Mouse (Mus musculus): Measurements from ENCODE around the gene Prss40. TPM values are rescaled to one million over a fixed set of nuclear protein-coding genes. Genes with fewer than 3 reads are reported as not detected.

Prss40 gene
- polyA plus RNA-seq, 1 experiment = not detected

DNA sequence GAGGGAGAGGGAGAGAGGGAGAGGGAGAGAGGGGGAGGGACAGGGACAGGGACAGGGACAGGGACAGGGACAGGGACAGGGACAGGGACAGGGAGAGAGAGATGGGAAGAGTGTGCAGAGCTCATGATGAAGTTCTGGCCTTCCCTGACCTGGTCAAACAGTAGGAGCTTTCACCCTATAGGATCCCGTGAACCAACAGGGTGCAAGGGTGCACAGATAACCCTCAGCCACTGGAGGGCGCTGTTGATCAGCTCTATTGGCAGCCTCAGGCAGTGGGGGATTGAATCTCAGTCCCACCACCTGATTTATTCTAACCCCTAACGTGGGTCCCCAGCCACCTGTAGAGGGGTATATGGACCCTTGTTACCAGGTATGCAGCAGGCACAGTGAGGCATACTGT, 49.7 kb downstream of the Prss40 start:
- DNase-seq = peak; percentile 69 to 79
- TF ChIP-seq POLR2A (IDR thresholded peaks at IDR 0.05; ENCODE audit: borderline replicate concordance, insufficient read depth, low read length) (no peak), CTCF (IDR thresholded peaks at IDR 0.05; ENCODE audit: borderline replicate concordance, insufficient read depth, low read depth, low read length) (peak; percentile 98)
- no peak overlapping the region for H3K27ac ChIP-seq (ENCODE audit: insufficient read depth, low read length)
- H3K27me3 ChIP-seq (ENCODE audit: control insufficient read depth, insufficient read depth, low read length) = no peaks in the 10 kb centered on the region
- no peak overlapping the region for H3K4me3 ChIP-seq (replicated peaks; ENCODE audit: insufficient read depth, low read depth, low read length)
- H3K4me1 ChIP-seq (ENCODE audit: control insufficient read depth, insufficient read depth, low read length) = no peaks in the 10 kb centered on the region
- WGBS = 6% methylated on average over 3 of the region's 3 CpGs

- no peak for DNase-seq
- TF ChIP-seq CTCF (IDR thresholded peaks at IDR 0.05; ENCODE audit: borderline replicate concordance, insufficient read depth, low read depth, low read length) (no peak), POLR2A (IDR thresholded peaks at IDR 0.05; ENCODE audit: borderline replicate concordance, insufficient read depth, low read length) (no peak)
- 28% methylated on average over 7 of the region's 7 CpGs for WGBS
- Histone ChIP-seq H3K4me1 (ENCODE audit: control insufficient read depth, insufficient read depth, low read length) (no peaks in the 10 kb centered on the region), H3K27ac (ENCODE audit: insufficient read depth, low read length) (no peak overlapping the region), H3K27me3 (ENCODE audit: control insufficient read depth, insufficient read depth, low read length) (no peaks in the 10 kb centered on the region), H3K4me3 (replicated peaks; ENCODE audit: insufficient read depth, low read depth, low read length) (no peak overlapping the region)
These were observed 50.2 kb downstream of the Prss40 start for GRCm38 (mm10) chr1:34510575-34510981.

GRCm38 (mm10) chr1:34507986-34508385, 52.8 kb downstream of the Prss40 start:
- Histone ChIP-seq H3K4me1 (ENCODE audit: control insufficient read depth, insufficient read depth, low read length) (no peaks in the 10 kb centered on the region), H3K27ac (ENCODE audit: insufficient read depth, low read length) (no peak overlapping the region), H3K4me3 (replicated peaks; ENCODE audit: insufficient read depth, low read depth, low read length) (no peak overlapping the region), H3K27me3 (ENCODE audit: control insufficient read depth, insufficient read depth, low read length) (no peaks in the 10 kb centered on the region)
- WGBS = 70% methylated on average over 3 of the region's 3 CpGs
- no peak for DNase-seq
- no peak for TF ChIP-seq POLR2A (IDR thresholded peaks at IDR 0.05; ENCODE audit: borderline replicate concordance, insufficient read depth, low read length)
- no peak for TF ChIP-seq CTCF (IDR thresholded peaks at IDR 0.05; ENCODE audit: borderline replicate concordance, insufficient read depth, low read depth, low read length)

DNA sequence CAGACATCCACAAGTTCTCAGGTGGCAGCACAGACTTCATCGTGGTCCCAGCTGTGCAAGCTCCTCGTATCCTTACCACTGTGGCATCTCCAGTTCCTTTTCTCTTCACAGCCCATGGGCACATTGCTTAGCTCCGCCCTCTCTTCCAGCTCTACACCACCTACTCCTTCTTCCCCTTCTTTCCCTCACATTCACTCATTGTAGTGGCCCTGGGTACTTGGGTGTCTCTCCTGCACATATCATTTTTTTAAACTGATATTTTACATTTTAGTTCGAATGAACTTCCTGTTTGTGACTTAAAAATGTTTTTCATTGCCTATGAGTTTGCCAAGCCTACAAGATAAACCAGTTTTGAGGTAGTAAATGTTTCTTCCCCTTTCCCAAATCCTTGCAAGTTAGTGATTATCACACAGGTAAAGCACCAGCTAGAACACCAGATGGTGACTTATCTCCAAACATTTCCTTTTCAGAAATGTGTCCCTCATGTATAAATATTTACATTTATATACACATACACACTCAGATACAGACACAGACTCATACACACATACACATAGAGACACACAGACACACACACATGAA, 54.7 kb downstream of the Prss40 start:
- no peaks in the 10 kb centered on the region for H3K4me1 ChIP-seq (ENCODE audit: control insufficient read depth, insufficient read depth, low read length)
- DNase-seq = no peak
- H3K27me3 ChIP-seq (ENCODE audit: control insufficient read depth, insufficient read depth, low read length) = no peaks in the 10 kb centered on the region
- H3K4me3 ChIP-seq (replicated peaks; ENCODE audit: insufficient read depth, low read depth, low read length) = no peak overlapping the region
- 84% methylated on average over 4 of the region's 4 CpGs for WGBS
- no peak for TF ChIP-seq POLR2A (IDR thresholded peaks at IDR 0.05; ENCODE audit: borderline replicate concordance, insufficient read depth, low read length)
- no peak for TF ChIP-seq CTCF (IDR thresholded peaks at IDR 0.05; ENCODE audit: borderline replicate concordance, insufficient read depth, low read depth, low read length)
- H3K27ac ChIP-seq (ENCODE audit: insufficient read depth, low read length) = no peak overlapping the region

- Histone ChIP-seq H3K4me3 (replicated peaks; ENCODE audit: insufficient read depth, low read depth, low read length) (no peak overlapping the region), H3K4me1 (ENCODE audit: control insufficient read depth, insufficient read depth, low read length) (no peaks in the 10 kb centered on the region), H3K27me3 (ENCODE audit: control insufficient read depth, insufficient read depth, low read length) (no peaks in the 10 kb centered on the region), H3K27ac (ENCODE audit: insufficient read depth, low read length) (no peak overlapping the region)
- 76% methylated on average over 7 of the region's 7 CpGs for WGBS
- TF ChIP-seq CTCF (IDR thresholded peaks at IDR 0.05; ENCODE audit: borderline replicate concordance, insufficient read depth, low read depth, low read length) (no peak), POLR2A (IDR thresholded peaks at IDR 0.05; ENCODE audit: borderline replicate concordance, insufficient read depth, low read length) (no peak)
- no peak for DNase-seq
These were observed 55.4 kb downstream of the Prss40 start for GRCm38 (mm10) chr1:34505307-34505706.

DNA sequence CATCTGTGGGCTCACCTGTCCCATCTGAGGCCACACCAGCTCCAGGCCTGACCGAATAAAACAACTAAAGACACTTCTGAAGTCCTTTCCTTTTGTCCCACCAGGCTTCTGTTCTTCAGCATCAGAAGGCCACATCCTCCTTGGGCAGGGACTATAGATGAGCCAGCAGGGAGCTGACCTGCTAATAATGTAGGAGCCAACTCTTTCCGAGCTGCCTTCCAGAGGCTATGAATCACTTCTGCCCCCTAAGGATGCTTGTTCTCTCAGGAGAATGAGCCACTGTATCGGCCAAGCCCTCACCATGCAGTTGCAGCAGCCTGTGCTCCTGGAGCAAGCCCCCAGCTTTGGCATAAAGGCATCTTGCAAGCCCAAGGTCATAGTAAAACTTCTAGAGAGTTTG, 57.8 kb downstream of the Prss40 start:
- H3K4me1 ChIP-seq (ENCODE audit: control insufficient read depth, insufficient read depth, low read length) = no peaks in the 10 kb centered on the region
- no peaks in the 10 kb centered on the region; the same call in 1 of the 2 replicates for H3K27me3 ChIP-seq (ENCODE audit: control insufficient read depth, insufficient read depth, low read length)
- DNase-seq = no peak
- no peak overlapping the region for H3K4me3 ChIP-seq (replicated peaks; ENCODE audit: insufficient read depth, low read depth, low read length)
- 25% methylated on average over 3 of the region's 3 CpGs for WGBS
- H3K27ac ChIP-seq (ENCODE audit: insufficient read depth, low read length) = no peak overlapping the region
- TF ChIP-seq CTCF (IDR thresholded peaks at IDR 0.05; ENCODE audit: borderline replicate concordance, insufficient read depth, low read depth, low read length) (no peak), POLR2A (IDR thresholded peaks at IDR 0.05; ENCODE audit: borderline replicate concordance, insufficient read depth, low read length) (no peak)

Other genes starting within 250 kb of the Prss40 start
- gene Ccdc115, start 121.3 kb downstream of the Prss40 start, polyA plus RNA-seq (2012; rRNA removed) = 30.5 and 31.5 TPM in 2 replicates
- gene Imp4, start 121.1 kb downstream of the Prss40 start, polyA plus RNA-seq (2012; rRNA removed) = 31.8 and 32.1 TPM in 2 replicates
- 4.7 and 5.4 TPM in 2 replicates for gene Ptpn18, start 101.2 kb downstream of the Prss40 start, polyA plus RNA-seq (2012; rRNA removed)
- gene Prss39, start 62.5 kb downstream of the Prss40 start, polyA plus RNA-seq (2012; rRNA removed) = not detected in 2 replicates
- 0.21 and 0.26 TPM in 2 replicates for gene Cfc1, start 25.3 kb downstream of the Prss40 start, polyA plus RNA-seq (2012; rRNA removed)
- gene Amer3, start 18.7 kb upstream of the Prss40 start, polyA plus RNA-seq (2012; rRNA removed) = 27.4 and 30.5 TPM in 2 replicates

All from cerebellum, adult 2 months (tissue).